Mouse (Mus musculus): Measurements from ENCODE around the gene Filip1. TPM values are rescaled to one million over a fixed set of nuclear protein-coding genes. Genes with fewer than 3 reads are reported as not detected.

Filip1 gene
- polyA plus RNA-seq, 1 experiment: 0.92 TPM

- H3K4me1 ChIP-seq (ENCODE audit: control insufficient read depth, insufficient read depth, low read length): no peaks in the 10 kb centered on the region
- WGBS: 86% methylated on average over 2 of the region's 2 CpGs
- TF ChIP-seq CTCF (IDR thresholded peaks at IDR 0.05; ENCODE audit: control insufficient read depth, insufficient read depth, low read length) (no peak), POLR2A (IDR thresholded peaks at IDR 0.05; ENCODE audit: borderline replicate concordance, control insufficient read depth, low read depth, low read length) (no peak)
- no peak overlapping the region for H3K27ac ChIP-seq (ENCODE audit: control insufficient read depth, insufficient read depth, low read depth, low read length, poor library complexity)
- no peak overlapping the region for H3K4me3 ChIP-seq (replicated peaks; ENCODE audit: control insufficient read depth, low read depth, low read length)
Observed at GRCm38 (mm10) chr9:79883139-79883538, 129.5 kb downstream of the Filip1 start.

- Histone ChIP-seq H3K4me3 (replicated peaks; ENCODE audit: control insufficient read depth, low read depth, low read length) (no peak overlapping the region), H3K27ac (ENCODE audit: control insufficient read depth, insufficient read depth, low read depth, low read length, poor library complexity) (no peak overlapping the region), H3K4me1 (ENCODE audit: control insufficient read depth, insufficient read depth, low read length) (no peaks in the 10 kb centered on the region)
- WGBS: 76% methylated on average over 7 of the region's 7 CpGs
- no peak for TF ChIP-seq CTCF (IDR thresholded peaks at IDR 0.05; ENCODE audit: control insufficient read depth, insufficient read depth, low read length)
Observed at GRCm38 (mm10) chr9:79880031-79880430, 132.6 kb downstream of the Filip1 start.

GRCm38 (mm10) chr9:79875522-79876131 lies 137.0 kb downstream of the Filip1 start:
- Histone ChIP-seq H3K4me3 (replicated peaks; ENCODE audit: control insufficient read depth, low read depth, low read length) (no peak overlapping the region), H3K27ac (ENCODE audit: control insufficient read depth, insufficient read depth, low read depth, low read length, poor library complexity) (no peak overlapping the region), H3K4me1 (ENCODE audit: control insufficient read depth, insufficient read depth, low read length) (no peaks in the 10 kb centered on the region)
- 71% methylated on average over 20 of the region's 20 CpGs for WGBS
- TF ChIP-seq POLR2A (IDR thresholded peaks at IDR 0.05; ENCODE audit: borderline replicate concordance, control insufficient read depth, low read depth, low read length) (no peak), CTCF (IDR thresholded peaks at IDR 0.05; ENCODE audit: control insufficient read depth, insufficient read depth, low read length) (no peak)

GRCm38 (mm10) chr9:79872598-79872997 lies 140.1 kb downstream of the Filip1 start:
- TF ChIP-seq POLR2A (IDR thresholded peaks at IDR 0.05; ENCODE audit: borderline replicate concordance, control insufficient read depth, low read depth, low read length): no peak
- TF ChIP-seq CTCF (IDR thresholded peaks at IDR 0.05; ENCODE audit: control insufficient read depth, insufficient read depth, low read length): no peak
- Histone ChIP-seq H3K4me3 (replicated peaks; ENCODE audit: control insufficient read depth, low read depth, low read length) (no peak overlapping the region), H3K4me1 (ENCODE audit: control insufficient read depth, insufficient read depth, low read length) (no peaks in the 10 kb centered on the region), H3K27ac (ENCODE audit: control insufficient read depth, insufficient read depth, low read depth, low read length, poor library complexity) (no peak overlapping the region)
- WGBS: 67% methylated on average over 2 of the region's 2 CpGs

- no peak overlapping the region for H3K27ac ChIP-seq (ENCODE audit: control insufficient read depth, insufficient read depth, low read depth, low read length, poor library complexity)
- 79% methylated on average over 5 of the region's 5 CpGs for WGBS
Observed at GRCm38 (mm10) chr9:79869512-79869911, 143.1 kb downstream of the Filip1 start.

GRCm38 (mm10) chr9:79865998-79866397 lies 146.7 kb downstream of the Filip1 start:
- H3K4me1 ChIP-seq (ENCODE audit: control insufficient read depth, insufficient read depth, low read length): no peaks in the 10 kb centered on the region
- no peak overlapping the region for H3K4me3 ChIP-seq (replicated peaks; ENCODE audit: control insufficient read depth, low read depth, low read length)
- TF ChIP-seq CTCF (IDR thresholded peaks at IDR 0.05; ENCODE audit: control insufficient read depth, insufficient read depth, low read length) (no peak), POLR2A (IDR thresholded peaks at IDR 0.05; ENCODE audit: borderline replicate concordance, control insufficient read depth, low read depth, low read length) (no peak)
- WGBS: 55% methylated on average over 7 of the region's 7 CpGs
- H3K27ac ChIP-seq (ENCODE audit: control insufficient read depth, insufficient read depth, low read depth, low read length, poor library complexity): no peak overlapping the region

More at GRCm38 (mm10) chr9:79869512-79869911, 143.1 kb downstream of the Filip1 start:
- H3K4me3 ChIP-seq (replicated peaks; ENCODE audit: control insufficient read depth, low read depth, low read length): no peak overlapping the region
- TF ChIP-seq CTCF (IDR thresholded peaks at IDR 0.05; ENCODE audit: control insufficient read depth, insufficient read depth, low read length) (no peak), POLR2A (IDR thresholded peaks at IDR 0.05; ENCODE audit: borderline replicate concordance, control insufficient read depth, low read depth, low read length) (no peak)
- no peaks in the 10 kb centered on the region for H3K4me1 ChIP-seq (ENCODE audit: control insufficient read depth, insufficient read depth, low read length)

- H3K4me1 ChIP-seq (ENCODE audit: control insufficient read depth, insufficient read depth, low read length): no peaks in the 10 kb centered on the region
- TF ChIP-seq CTCF (IDR thresholded peaks at IDR 0.05; ENCODE audit: control insufficient read depth, insufficient read depth, low read length): no peak
- TF ChIP-seq POLR2A (IDR thresholded peaks at IDR 0.05; ENCODE audit: borderline replicate concordance, control insufficient read depth, low read depth, low read length): no peak
- 60% methylated on average over 6 of the region's 6 CpGs for WGBS
- no peak overlapping the region for H3K27ac ChIP-seq (ENCODE audit: control insufficient read depth, insufficient read depth, low read depth, low read length, poor library complexity)
- no peak overlapping the region for H3K4me3 ChIP-seq (replicated peaks; ENCODE audit: control insufficient read depth, low read depth, low read length)
Observed at GRCm38 (mm10) chr9:79862544-79862943, 150.1 kb downstream of the Filip1 start.

- Histone ChIP-seq H3K27ac (ENCODE audit: control insufficient read depth, insufficient read depth, low read depth, low read length, poor library complexity) (no peak overlapping the region), H3K4me1 (ENCODE audit: control insufficient read depth, insufficient read depth, low read length) (no peaks in the 10 kb centered on the region), H3K4me3 (replicated peaks; ENCODE audit: control insufficient read depth, low read depth, low read length) (no peak overlapping the region)
- TF ChIP-seq CTCF (IDR thresholded peaks at IDR 0.05; ENCODE audit: control insufficient read depth, insufficient read depth, low read length): no peak
- no peak for TF ChIP-seq POLR2A (IDR thresholded peaks at IDR 0.05; ENCODE audit: borderline replicate concordance, control insufficient read depth, low read depth, low read length)
Observed at GRCm38 (mm10) chr9:79847099-79847498, 165.6 kb downstream of the Filip1 start.

- TF ChIP-seq POLR2A (IDR thresholded peaks at IDR 0.05; ENCODE audit: borderline replicate concordance, control insufficient read depth, low read depth, low read length): no peak
- TF ChIP-seq CTCF (IDR thresholded peaks at IDR 0.05; ENCODE audit: control insufficient read depth, insufficient read depth, low read length): no peak
- H3K27ac ChIP-seq (ENCODE audit: control insufficient read depth, insufficient read depth, low read depth, low read length, poor library complexity): no peak overlapping the region
- no peaks in the 10 kb centered on the region for H3K4me1 ChIP-seq (ENCODE audit: control insufficient read depth, insufficient read depth, low read length)
- 83% methylated on average over 6 of the region's 6 CpGs for WGBS
- no peak overlapping the region for H3K4me3 ChIP-seq (replicated peaks; ENCODE audit: control insufficient read depth, low read depth, low read length)
Observed at GRCm38 (mm10) chr9:79842615-79843014, 170.0 kb downstream of the Filip1 start.

Data from bone marrow, adult 2 months (tissue).